Mouse (Mus musculus) C2C12 (cell line): ENCODE data around the gene Gm5737.

Experiments used
- CEBPB ChIP-seq: IDR thresholded peaks from one replicate; pipeline ENCODE4 v1.6.1; 2011; ENCODE audit warnings: low read depth, mild to moderate bottlenecking, control low read depth, moderate library complexity
- CTCF ChIP-seq: IDR thresholded peaks from one replicate; pipeline ENCODE4 v1.5.1; 2011; ENCODE audit not compliant: control insufficient read depth, insufficient read depth, insufficient read length
- FOSL1 ChIP-seq: IDR thresholded peaks from one replicate; pipeline ENCODE4 v1.8.0; 2011; ENCODE audit warnings: mild to moderate bottlenecking, low read length; ENCODE audit not compliant: poor library complexity, insufficient read depth, severe bottlenecking
- MAX ChIP-seq: IDR thresholded peaks from one replicate; pipeline ENCODE4 v1.6.1; 2011; ENCODE audit warnings: mild to moderate bottlenecking, control low read depth
- MYOD1 ChIP-seq: IDR thresholded peaks from one replicate; pipeline ENCODE4 v1.6.1; 2011; ENCODE audit warnings: low read depth; ENCODE audit not compliant: control insufficient read depth, insufficient read length
- MYOG ChIP-seq: IDR thresholded peaks from one replicate; pipeline ENCODE4 v1.6.1; 2011; ENCODE audit not compliant: control insufficient read depth, insufficient read length; ENCODE audit errors: extremely low read depth
- USF1 ChIP-seq: IDR thresholded peaks from one replicate; pipeline ENCODE4 v1.6.1; 2011; ENCODE audit warnings: low read depth, mild to moderate bottlenecking, control low read depth, moderate library complexity

- TF ChIP-seq CTCF (peak; percentile 98), CEBPB (peak; percentile 15), MYOG (no peak), MYOD1 (no peak), MAX (peak; percentile 56), FOSL1 (no peak), USF1 (no peak)
Observed at GRCm38 (mm10) chr7:120835449-120836359, 23.5 kb downstream of the Gm5737 start.
